Mouse (Mus musculus): ENCODE results near the gene Dlx1. TPM values are rescaled to one million over a fixed set of nuclear protein-coding genes. Genes with fewer than 3 reads are reported as not detected.

Gene Dlx1
- total RNA-seq (2021), result not detected
- long read RNA-seq, experiment 1, result 0 reads
- long read RNA-seq, experiment 2, result 0 reads

GRCm38 (mm10) chr2:71528014-71528713 lies at the start of gene Dlx1:
Gene Dlx1 (plus strand): TSS chr2:71528113.
- DNase-seq, result no peak
- intact Hi-C loops (cut with DNase I), result no loop called here

- no peak for DNase-seq
- intact Hi-C loops (cut with DNase I), result no loop called here
Observed at GRCm38 (mm10) chr2:71479917-71480316, 48.0 kb upstream of the Dlx1 start.

- intact Hi-C loops (cut with DNase I), result no loop called here
- DNase-seq, result no peak
Observed at GRCm38 (mm10) chr2:71481825-71482224, 46.1 kb upstream of the Dlx1 start.

GRCm38 (mm10) chr2:71483046-71483716 lies 44.7 kb upstream of the Dlx1 start:
- intact Hi-C loops (cut with DNase I), result no loop called here
- DNase-seq, result no peak

- no peak for DNase-seq
Observed at GRCm38 (mm10) chr2:71483717-71484066, 44.2 kb upstream of the Dlx1 start.

GRCm38 (mm10) chr2:71491295-71491694 lies 36.6 kb upstream of the Dlx1 start:
- intact Hi-C loops (cut with DNase I), result no loop called here
- DNase-seq, result no peak

More at GRCm38 (mm10) chr2:71483717-71484066, 44.2 kb upstream of the Dlx1 start:
- intact Hi-C loops (cut with DNase I), result no loop called here

- no peak for DNase-seq
- intact Hi-C loops (cut with DNase I), result no loop called here
Observed at GRCm38 (mm10) chr2:71493161-71493683, 34.7 kb upstream of the Dlx1 start.

- intact Hi-C loops (cut with DNase I), result no loop called here
- no peak for DNase-seq
Observed at GRCm38 (mm10) chr2:71494503-71494902, 33.4 kb upstream of the Dlx1 start.

GRCm38 (mm10) chr2:71494971-71495370 lies 32.9 kb upstream of the Dlx1 start:
- DNase-seq, result no peak
- intact Hi-C loops (cut with DNase I), result no loop called here

- DNase-seq, result no peak
- intact Hi-C loops (cut with DNase I), result no loop called here
Observed at GRCm38 (mm10) chr2:71497175-71497574, 30.7 kb upstream of the Dlx1 start.

GRCm38 (mm10) chr2:71499276-71500230 lies 28.4 kb upstream of the Dlx1 start:
- intact Hi-C loops (cut with DNase I), result no loop called here
- no peak for DNase-seq

GRCm38 (mm10) chr2:71504852-71505251 lies 23.1 kb upstream of the Dlx1 start:
- DNase-seq, result no peak
- intact Hi-C loops (cut with DNase I), result no loop called here

- intact Hi-C loops (cut with DNase I), result no loop called here
- DNase-seq, result no peak
Observed at GRCm38 (mm10) chr2:71511209-71511608, 16.7 kb upstream of the Dlx1 start.

GRCm38 (mm10) chr2:71512326-71512725 lies 15.6 kb upstream of the Dlx1 start:
- intact Hi-C loops (cut with DNase I), result no loop called here
- DNase-seq, result no peak

- intact Hi-C loops (cut with DNase I), result no loop called here
- no peak for DNase-seq
Observed at GRCm38 (mm10) chr2:71516995-71517394, 10.9 kb upstream of the Dlx1 start.

GRCm38 (mm10) chr2:71517466-71518099 lies 10.3 kb upstream of the Dlx1 start:
- intact Hi-C loops (cut with DNase I), result no loop called here
- DNase-seq, result no peak

- DNase-seq, result no peak
- intact Hi-C loops (cut with DNase I), result no loop called here
Observed at GRCm38 (mm10) chr2:71522871-71523270, 5.0 kb upstream of the Dlx1 start.

GRCm38 (mm10) chr2:71523431-71523830 lies 4.5 kb upstream of the Dlx1 start:
- intact Hi-C loops (cut with DNase I), result no loop called here
- no peak for DNase-seq

GRCm38 (mm10) chr2:71524763-71525162 lies 3.1 kb upstream of the Dlx1 start:
- DNase-seq, result no peak
- intact Hi-C loops (cut with DNase I), result no loop called here

GRCm38 (mm10) chr2:71526595-71527322 lies 1.2 kb upstream of the Dlx1 start:
- intact Hi-C loops (cut with DNase I), result no loop called here
- DNase-seq, result no peak

Measured in gastrocnemius, postnatal 36 days (tissue).